Mouse (Mus musculus): ENCODE results near the gene Kynu. TPM values are rescaled to one million over a fixed set of nuclear protein-coding genes. Genes with fewer than 3 reads are reported as not detected.
A peak's percentile ranks its signal among the peaks of the same experiment; 100 is the strongest.

Gene Kynu
- total RNA-seq, 4 experiments from 2014 or later = 1.5 to 1.7 TPM; not detected in 2

- DNase-seq (ENCODE audit: low spot score in 2 of 2) = no peak
Observed at GRCm38 (mm10) chr2:43646962-43647361, 91.8 kb downstream of the Kynu start.

- DNase-seq (ENCODE audit: low spot score in 2 of 2) = no peak
Observed at GRCm38 (mm10) chr2:43669588-43669987, 114.5 kb downstream of the Kynu start.

- DNase-seq (ENCODE audit: low spot score in 2 of 2) = peak; percentile 56 to 73
Observed at GRCm38 (mm10) chr2:43673619-43674018, 118.5 kb downstream of the Kynu start.

- no peak for DNase-seq (ENCODE audit: low spot score in 2 of 2)
Observed at GRCm38 (mm10) chr2:43674098-43674497, 119.0 kb downstream of the Kynu start.

GRCm38 (mm10) chr2:43675277-43675676 is 120.1 kb downstream of the Kynu start:
- no peak for DNase-seq (ENCODE audit: low spot score in 2 of 2)

GRCm38 (mm10) chr2:43690402-43690801 is 135.3 kb downstream of the Kynu start:
- DNase-seq (ENCODE audit: low spot score in 2 of 2) = no peak

GRCm38 (mm10) chr2:43691290-43691689 is 136.2 kb downstream of the Kynu start:
- peak; percentile 14 to 55 for DNase-seq (ENCODE audit: low spot score in 2 of 2)

GRCm38 (mm10) chr2:43695635-43696034 is 140.5 kb downstream of the Kynu start:
- DNase-seq (ENCODE audit: low spot score in 2 of 2) = no peak

- no peak for DNase-seq (ENCODE audit: low spot score in 2 of 2)
Observed at GRCm38 (mm10) chr2:43712611-43713138, 157.5 kb downstream of the Kynu start.

- peak; percentile 60 to 84 for DNase-seq (ENCODE audit: low spot score in 2 of 2)
Observed at GRCm38 (mm10) chr2:43722446-43723103, 167.4 kb downstream of the Kynu start.

- no peak for DNase-seq (ENCODE audit: low spot score in 2 of 2)
Observed at GRCm38 (mm10) chr2:43723104-43723541, 168.0 kb downstream of the Kynu start.

GRCm38 (mm10) chr2:43727181-43727580 is 172.1 kb downstream of the Kynu start:
- no peak for DNase-seq (ENCODE audit: low spot score in 2 of 2)

- DNase-seq (ENCODE audit: low spot score in 2 of 2) = no peak
Observed at GRCm38 (mm10) chr2:43727693-43728092, 172.6 kb downstream of the Kynu start.

- no peak for DNase-seq (ENCODE audit: low spot score in 2 of 2)
Observed at GRCm38 (mm10) chr2:43728831-43729230, 173.7 kb downstream of the Kynu start.

Other genes starting within 250 kb of the Kynu start
- gene Arhgap15, start 193.5 kb downstream of the Kynu start, total RNA-seq (2022) = 10 to 100 TPM in 1 of 4 experiments, 1 to 10 TPM in 3; 6.6 to 10.0 (median 8.7) TPM